Mouse (Mus musculus): Measurements from ENCODE around the gene Slc13a3.

- TF ChIP-seq CTCF (IDR thresholded peaks at IDR 0.05): peak; percentile 72
- TF ChIP-seq EP300 (IDR thresholded peaks at IDR 0.05): no peak
Measured at GRCm38 (mm10) chr2:165496251-165496650, 23.2 kb upstream of the Slc13a3 start.

Measured in lung, postnatal 0 days (tissue).